Mouse (Mus musculus) heart, adult 8-10 months (tissue): ENCODE data around the gene Ppme1. TPM values are rescaled to one million over a fixed set of nuclear protein-coding genes. Genes with fewer than 3 reads are reported as not detected.

Experiments used
- DNase-seq: peaks from one replicate; pipeline ENCODE4 v3.0.0; 2022; ENCODE audit warnings: low spot score
- total RNA-seq, 4 experiments: library from RNA; stranded (reverse); gene quantifications; 2 replicates each; pipeline ENCODE4 v1.2.4; 2022

Ppme1 gene
- total RNA-seq, 4 experiments from 2014 or later = 36.0 to 38.6 (median 36.9) TPM

- peak; percentile 50 for DNase-seq
Observed at GRCm38 (mm10) chr7:100279803-100280202, 92.3 kb downstream of the Ppme1 start.

Other genes with a start within 250 kb of the Ppme1 start
- 1 to 10 TPM; 4.4 to 6.3 (median 5.4) TPM for gene Lipt2, start 213.0 kb downstream of the Ppme1 start, total RNA-seq
- 1 to 10 TPM in 1 of 4 experiments, under 1 TPM in 3; 0.28 to 1.5 (median 0.66) TPM for gene Kcne3, start 195.8 kb downstream of the Ppme1 start, total RNA-seq
- 1 to 10 TPM; 5.5 to 7.9 (median 7.2) TPM for gene Pgm2l1, start 144.9 kb downstream of the Ppme1 start, total RNA-seq
- under 1 TPM in 3 of 4 experiments, not detected in 1; 0.12 to 0.29 (median 0.16) TPM for gene P4ha3, start 86.8 kb downstream of the Ppme1 start, total RNA-seq
- 1 to 10 TPM; 7.5 to 9.7 (median 8.5) TPM for gene C2cd3, start 74 bp downstream of the Ppme1 start, total RNA-seq
- 10 to 100 TPM; 20.7 to 55.8 (median 48.5) TPM for gene Ucp3, start 100.7 kb upstream of the Ppme1 start, total RNA-seq
- 100 to 1,000 TPM; 165 to 276 (median 226) TPM for gene Ucp2, start 121.0 kb upstream of the Ppme1 start, total RNA-seq
- under 1 TPM in 1 of 4 experiments, not detected in 3; 0.50 TPM for gene Dnajb13, start 142.7 kb upstream of the Ppme1 start, total RNA-seq
- gene Coa4, start 164.8 kb upstream of the Ppme1 start, total RNA-seq = 10 to 100 TPM; 14.3 to 19.9 (median 17.6) TPM
- 10 to 100 TPM; 60.7 to 63.9 (median 62.5) TPM for gene Rab6a, start 235.1 kb upstream of the Ppme1 start, total RNA-seq
- gene Mrpl48, start 236.0 kb upstream of the Ppme1 start, total RNA-seq = 10 to 100 TPM; 69.4 to 78.5 (median 76.5) TPM